Mouse (Mus musculus) Patski (cell line): Measurements from ENCODE around the gene Zfp790. TPM values are rescaled to one million over a fixed set of nuclear protein-coding genes. Genes with fewer than 3 reads are reported as not detected.

Source experiments
- ATAC-seq: fragments of 100-300 bp; one replicate; pipeline ENCODE4 v1.8.0; 2021
- CTCF ChIA-PET: fragments of 350-600 bp; sonication (Branson Sonifier 250); formaldehyde crosslinking; loops from one replicate; lab custom pipeline; 2022; ENCODE audit warnings: inconsistent platforms; lab: Charles Lee
- POLR2A ChIA-PET: fragments of 350-600 bp; sonication (Branson Sonifier 250); formaldehyde crosslinking; loops from one replicate; lab custom pipeline; 2022; ENCODE audit warnings: antibody characterized with exemption, inconsistent platforms; lab: Charles Lee
- DNase-seq: peaks from one replicate; pipeline ENCODE4 v3.0.0-alpha.2; 2011; ENCODE audit warnings: low read depth, low spot score
- H3K27me3 ChIP-seq: fragments of 371-371 bp; one replicate; pipeline ENCODE4 v1.5.1; 2021
- CTCF ChIP-seq: fragments of 100-300 bp; IDR thresholded peaks from one replicate; pipeline ENCODE4 v1.5.1; 2021
- in situ Hi-C: fragments of 300-500 bp; cut with MboI; formaldehyde crosslinking; loops from 3 replicates; pipeline ENCODE4 v1.11.1; 2018; ENCODE audit warnings: low pct_unique_long_range_greater_than_20kb, mixed read lengths
- polyA plus RNA-seq: library from polyadenylated mRNA; unstranded; gene quantifications from one replicate; pipeline ENCODE4 v1.2.3, GENCODE M21; 2021

Zfp790 gene
- polyA plus RNA-seq, 1 experiment from 2014 or later = 12.8 TPM

GRCm38 (mm10) chr7:29785023-29785422, 30.9 kb upstream of the Zfp790 start:
- ATAC-seq = no peak
- in situ Hi-C loops = no loop called here
- ChIA-PET CTCF (interaction anchor here (1.1 kb wide), 1 partner anchor 9 kb away, joined by 3 read pairs; no protein-coding TSS in a partner anchor), POLR2A (interaction anchor here (1.1 to 1.3 kb wide), 2 partner anchors 14 to 16 kb away, joined by 3 to 7 read pairs; no protein-coding TSS in a partner anchor)
- DNase-seq = no peak
- no peaks in the 10 kb centered on the region for H3K27me3 ChIP-seq
- TF ChIP-seq CTCF = no peak

GRCm38 (mm10) chr7:29785888-29786287, 30.0 kb upstream of the Zfp790 start:
- no peak for TF ChIP-seq CTCF
- POLR2A ChIA-PET = interaction anchor here (0.6 kb wide), 2 partner anchors 115 to 200 kb away, joined by 4 to 7 read pairs; no protein-coding TSS in a partner anchor

GRCm38 (mm10) chr7:29792906-29793305, 23.0 kb upstream of the Zfp790 start:
- TF ChIP-seq CTCF = no peak
- ATAC-seq = no peak
- CTCF ChIA-PET = no interaction called here
- POLR2A ChIA-PET = no interaction called here
- in situ Hi-C loops = no loop called here
- no peaks in the 10 kb centered on the region for H3K27me3 ChIP-seq
- DNase-seq = no peak

More at GRCm38 (mm10) chr7:29785888-29786287, 30.0 kb upstream of the Zfp790 start:
- DNase-seq (no peak), ATAC-seq (no peak)
- CTCF ChIA-PET = interaction anchor here (1.1 kb wide), 1 partner anchor 9 kb away, joined by 3 read pairs; no protein-coding TSS in a partner anchor
- H3K27me3 ChIP-seq = no peaks in the 10 kb centered on the region
- in situ Hi-C loops = no loop called here

- DNase-seq (no peak), ATAC-seq (no peak)
- CTCF ChIA-PET = no interaction called here
- POLR2A ChIA-PET = no interaction called here
- no peak for TF ChIP-seq CTCF
- in situ Hi-C loops = no loop called here
- no peaks in the 10 kb centered on the region for H3K27me3 ChIP-seq
These were observed 8.9 kb upstream of the Zfp790 start for GRCm38 (mm10) chr7:29807046-29807445.

GRCm38 (mm10) chr7:29812244-29812643, 3.7 kb upstream of the Zfp790 start:
- CTCF ChIA-PET = no interaction called here
- POLR2A ChIA-PET = no interaction called here
- TF ChIP-seq CTCF = no peak
- in situ Hi-C loops = no loop called here
- no peak for ATAC-seq
- no peaks in the 10 kb centered on the region for H3K27me3 ChIP-seq
- DNase-seq = no peak

- ATAC-seq (no peak), DNase-seq (no peak)
- POLR2A ChIA-PET = no interaction called here
- H3K27me3 ChIP-seq = no peaks in the 10 kb centered on the region
- in situ Hi-C loops = no loop called here
- CTCF ChIA-PET = interaction anchor here (1.3 kb wide), 1 partner anchor 10 kb away, joined by 3 read pairs; no protein-coding TSS in a partner anchor
- TF ChIP-seq CTCF = no peak
These were observed 1.5 kb upstream of the Zfp790 start for GRCm38 (mm10) chr7:29814381-29814780.

- no peak for TF ChIP-seq CTCF
- no peaks in the 10 kb centered on the region for H3K27me3 ChIP-seq
- DNase-seq (no peak), ATAC-seq (peak; percentile 10)
- ChIA-PET CTCF (interaction anchor here (1.2 to 1.3 kb wide), 2 partner anchors 11 to 21 kb away, joined by 3 read pairs; no protein-coding TSS in a partner anchor), POLR2A (no interaction called here)
- in situ Hi-C loops = loop anchor here (5.0 kb wide), 1 partner anchor 92 kb away; the partner anchor contains the start of genes Zfp27 and Zfp383
These were observed 691 bp upstream of the Zfp790 start for GRCm38 (mm10) chr7:29815061-29815784.

- no peak for TF ChIP-seq CTCF
- peak; percentile 70 for ATAC-seq
- CTCF ChIA-PET = interaction anchor here (0.7 kb wide), 1 partner anchor 50 kb away, joined by 3 read pairs; the partner anchor contains the start of gene Zfp84
- H3K27me3 ChIP-seq = no peaks in the 10 kb centered on the region
- POLR2A ChIA-PET = no interaction called here
- in situ Hi-C loops = loop anchor here (5.0 kb wide), 1 partner anchor 89 kb away; the partner anchor contains the start of genes Zfp27 and Zfp383
- peak; percentile 66 for DNase-seq
These were observed 2.8 kb downstream of the Zfp790 start for GRCm38 (mm10) chr7:29818619-29819254.

GRCm38 (mm10) chr7:29828001-29828400, 12.1 kb downstream of the Zfp790 start:
- CTCF ChIA-PET = no interaction called here
- in situ Hi-C loops = no loop called here
- no peak for TF ChIP-seq CTCF
- DNase-seq = no peak
- no peaks in the 10 kb centered on the region for H3K27me3 ChIP-seq
- ATAC-seq = no peak
- POLR2A ChIA-PET = no interaction called here

- in situ Hi-C loops = no loop called here
- no peak for ATAC-seq
- no peaks in the 10 kb centered on the region for H3K27me3 ChIP-seq
- ChIA-PET CTCF (interaction anchor here (1.0 kb wide), 1 partner anchor 58 kb away, joined by 3 read pairs; no protein-coding TSS in a partner anchor), POLR2A (no interaction called here)
- TF ChIP-seq CTCF = no peak
- DNase-seq = no peak
These were observed 13.9 kb downstream of the Zfp790 start for GRCm38 (mm10) chr7:29829804-29830203.
